Mouse (Mus musculus) liver, postnatal 0 days (tissue): ENCODE measurements around the gene Lrrc51.

Source experiments
- CTCF ChIP-seq: sonication (generic); IDR thresholded peaks from 2 replicates; pipeline ENCODE4 v1.5.1; 2016; ENCODE audit warnings: antibody characterized with exemption, low read depth
- EP300 ChIP-seq: IDR thresholded peaks from 2 replicates; pipeline ENCODE4 v1.6.1; 2016; ENCODE audit warnings: antibody characterized with exemption, low read depth, mild to moderate bottlenecking

DNA sequence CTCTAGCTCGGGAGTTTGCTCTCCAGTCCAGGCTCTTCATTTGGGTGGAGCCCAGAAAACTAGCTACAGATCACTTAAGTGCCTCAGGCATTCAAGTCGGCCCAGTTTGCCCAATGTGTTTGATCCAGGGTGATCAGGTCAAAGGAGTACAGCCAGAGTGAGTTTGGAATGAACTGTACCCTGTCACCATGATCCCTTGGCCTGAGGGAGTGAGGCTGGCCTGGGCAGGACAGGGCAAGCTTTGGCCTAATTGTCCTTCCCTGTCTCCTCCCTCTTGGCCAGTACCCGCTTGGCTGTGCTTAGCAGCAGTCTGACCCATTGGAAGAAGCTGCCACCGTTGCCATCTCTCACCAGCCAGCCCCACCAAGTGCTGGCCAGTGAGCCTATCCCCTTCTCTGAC, 23.6 kb downstream of the Lrrc51 start:
- TF ChIP-seq CTCF, result no peak
- TF ChIP-seq EP300, result no peak
